Mouse (Mus musculus) ES-Bruce4 (cell line): Measurements from ENCODE around the gene Angel2.

ENCODE experiments used
- EP300 ChIP-seq: IDR thresholded peaks from 2 replicates; pipeline ENCODE4 v1.6.1; 2011; ENCODE audit warnings: low read depth, low read length; ENCODE audit not compliant: insufficient read depth
- POLR2A ChIP-seq: IDR thresholded peaks from one replicate; pipeline ENCODE4 v1.8.1; 2011; ENCODE audit warnings: low read length; ENCODE audit not compliant: insufficient read depth

GRCm38 (mm10) chr1:190888646-190889045 lies 36.3 kb upstream of the Angel2 start:
- TF ChIP-seq POLR2A = no peak
- no peak for TF ChIP-seq EP300
